Mouse (Mus musculus) liver, adult 10 weeks (tissue): ENCODE results near the gene Timm10b. TPM values are rescaled to one million over a fixed set of nuclear protein-coding genes. Genes with fewer than 3 reads are reported as not detected.

Source experiments
- polyA plus RNA-seq: library from polyadenylated mRNA; stranded (reverse); fragments of 350-450 nt; fragmentation: Illumina TruSeq; extraction: RNeasy Lipid Tissue Mini Kit (QIAGEN cat#74804); gene quantifications from one replicate; pipeline ENCODE4 v1.2.3, GENCODE M21; 2014; ENCODE audit warnings: low read depth, low replicate concordance

Timm10b gene
- polyA plus RNA-seq, result 18.6 TPM

GRCm38 (mm10) chr7:105639756-105640155 lies at the start of gene Timm10b:
Timm10b (plus strand) TSS chr7:105640056.

GRCm38 (mm10) chr7:105633127-105633800 lies 6.6 kb upstream of the Timm10b start, which contains the start of gene Trim3:
Trim3 (minus strand) TSS chr7:105633571.

GRCm38 (mm10) chr7:105640233-105640893 lies 507 bp downstream of the Timm10b start, which contains the start of the genes Arfip2 and Gm45799:
Arfip2 (minus strand) TSS chr7:105640416.
Gm45799 (plus strand) TSS chr7:105640552.

GRCm38 (mm10) chr7:105650639-105651435 lies 11.0 kb downstream of the Timm10b start, which contains the start of gene Dnhd1:
Dnhd1 (plus strand) TSS chr7:105650827.

Other genes starting within 250 kb of the Timm10b start
- 4.8 TPM for gene Fam160a2, start 240.0 kb upstream of the Timm10b start, polyA plus RNA-seq
- gene Cnga4, start 235.5 kb upstream of the Timm10b start, polyA plus RNA-seq, result not detected
- not detected for gene Cckbr, start 214.3 kb upstream of the Timm10b start, polyA plus RNA-seq
- not detected for gene Cavin3, start 157.8 kb upstream of the Timm10b start, polyA plus RNA-seq
- gene Smpd1, start 85.7 kb upstream of the Timm10b start, polyA plus RNA-seq, result 7.1 TPM
- not detected for gene Apbb1, start 58.4 kb upstream of the Timm10b start, polyA plus RNA-seq
- 787 TPM for gene Hpx, start 39.9 kb upstream of the Timm10b start, polyA plus RNA-seq
- gene Trim3, start 6.5 kb upstream of the Timm10b start, polyA plus RNA-seq, result 2.9 TPM
- 3.3 TPM for gene Arfip2, start 360 bp downstream of the Timm10b start, polyA plus RNA-seq
- gene Gm45799, start 496 bp downstream of the Timm10b start, polyA plus RNA-seq, result 2.8 TPM
- gene Dnhd1, start 10.8 kb downstream of the Timm10b start, polyA plus RNA-seq, result 1.4 TPM
- gene Ilk, start 96.5 kb downstream of the Timm10b start, polyA plus RNA-seq, result 28.8 TPM
- 15.9 TPM for gene Rrp8, start 97.3 kb downstream of the Timm10b start, polyA plus RNA-seq
- gene Taf10, start 104.3 kb downstream of the Timm10b start, polyA plus RNA-seq, result 15.5 TPM
- 48.9 TPM for gene Tpp1, start 112.2 kb downstream of the Timm10b start, polyA plus RNA-seq
- 0.03 TPM for gene Dchs1, start 147.6 kb downstream of the Timm10b start, polyA plus RNA-seq
- 30.8 TPM for gene Mrpl17, start 171.0 kb downstream of the Timm10b start, polyA plus RNA-seq